Mouse (Mus musculus): ENCODE results near the gene N4bp3. TPM values are rescaled to one million over a fixed set of nuclear protein-coding genes. Genes with fewer than 3 reads are reported as not detected.

The N4bp3 gene
- polyA plus RNA-seq, 1 experiment, result 16.3 TPM

DNA sequence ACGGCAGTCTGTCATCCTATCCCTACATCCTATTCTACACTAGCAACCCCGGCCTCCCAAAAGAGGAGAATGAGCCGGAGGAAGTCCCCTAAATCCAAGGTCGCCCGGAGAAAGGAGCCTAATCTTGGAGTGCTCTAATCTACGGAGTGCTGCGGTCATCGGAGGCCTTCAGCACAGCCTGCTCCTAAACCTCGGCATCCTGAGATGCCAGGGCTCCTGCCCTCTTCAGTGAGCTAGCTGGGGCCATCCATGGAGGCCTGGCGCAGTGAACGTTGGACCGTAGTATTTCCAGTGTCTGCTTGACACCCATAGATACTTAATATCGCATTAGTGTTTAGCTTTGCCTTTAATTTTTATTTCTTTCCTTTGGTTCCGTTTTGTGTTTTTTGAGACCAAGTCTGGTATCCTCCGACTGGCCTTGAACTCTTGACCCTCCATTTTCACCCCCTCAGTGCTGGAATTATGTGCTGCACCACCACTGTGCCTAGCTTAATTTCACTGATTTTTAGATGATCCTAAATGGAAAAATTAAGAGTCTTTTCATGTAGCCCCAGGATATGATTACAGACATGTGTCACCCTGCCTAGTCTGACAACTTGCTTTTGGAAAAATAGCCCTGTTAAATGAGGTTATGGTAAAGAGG is 43.4 kb downstream of the N4bp3 start:
- Histone ChIP-seq H3K36me3 (ENCODE audit: control insufficient read depth, insufficient read depth) (peaks cover 33% of the 10 kb centered on the region), H3K79me2 (ENCODE audit: control insufficient read depth, insufficient read depth) (peaks cover 42% of the 10 kb centered on the region), H3K4me2 (ENCODE audit: low read depth) (peak overlapping the region; percentile 96), H3K4me3 (peak overlapping the region; percentile 67), H3ac (ENCODE audit: control insufficient read depth, insufficient read length) (peak overlapping the region; percentile 85), H3K27me3 (ENCODE audit: control insufficient read depth, insufficient read depth, insufficient read length) (no peaks in the 10 kb centered on the region)
- TF ChIP-seq TCF12 (IDR thresholded peaks at IDR 0.05; ENCODE audit: insufficient read depth, poor library complexity, severe bottlenecking) (no peak), TCF3 (IDR thresholded peaks at IDR 0.05; ENCODE audit: insufficient read length, low read depth) (no peak), CEBPB (IDR thresholded peaks at IDR 0.05; ENCODE audit: insufficient read depth, poor library complexity, severe bottlenecking) (no peak), REST (IDR thresholded peaks at IDR 0.05; ENCODE audit: insufficient read depth, insufficient read length) (no peak), MYOD1 (IDR thresholded peaks at IDR 0.05; ENCODE audit: control insufficient read depth in 1 of 3, insufficient read length in 2 of 3, low read depth in 2 of 3) (no peak), MYOG (IDR thresholded peaks at IDR 0.05; ENCODE audit: control insufficient read depth in 1 of 3, insufficient read depth in 1 of 3, insufficient read length in 2 of 3, low read depth in 2 of 3) (no peak), USF1 (IDR thresholded peaks at IDR 0.05; ENCODE audit: low read depth) (no peak), MAX (IDR thresholded peaks at IDR 0.05; ENCODE audit: low read depth) (no peak), POLR2AphosphoS2 (IDR thresholded peaks at IDR 0.05; ENCODE audit: insufficient read length, low read depth) (no peak), POLR2A (IDR thresholded peaks at IDR 0.05; ENCODE audit: insufficient read length, low read depth) (no peak), SRF (IDR thresholded peaks at IDR 0.05; ENCODE audit: control insufficient read depth, insufficient read length, low read depth) (no peak), E2F4 (IDR thresholded peaks at IDR 0.05; ENCODE audit: insufficient read depth) (no peak)

DNA sequence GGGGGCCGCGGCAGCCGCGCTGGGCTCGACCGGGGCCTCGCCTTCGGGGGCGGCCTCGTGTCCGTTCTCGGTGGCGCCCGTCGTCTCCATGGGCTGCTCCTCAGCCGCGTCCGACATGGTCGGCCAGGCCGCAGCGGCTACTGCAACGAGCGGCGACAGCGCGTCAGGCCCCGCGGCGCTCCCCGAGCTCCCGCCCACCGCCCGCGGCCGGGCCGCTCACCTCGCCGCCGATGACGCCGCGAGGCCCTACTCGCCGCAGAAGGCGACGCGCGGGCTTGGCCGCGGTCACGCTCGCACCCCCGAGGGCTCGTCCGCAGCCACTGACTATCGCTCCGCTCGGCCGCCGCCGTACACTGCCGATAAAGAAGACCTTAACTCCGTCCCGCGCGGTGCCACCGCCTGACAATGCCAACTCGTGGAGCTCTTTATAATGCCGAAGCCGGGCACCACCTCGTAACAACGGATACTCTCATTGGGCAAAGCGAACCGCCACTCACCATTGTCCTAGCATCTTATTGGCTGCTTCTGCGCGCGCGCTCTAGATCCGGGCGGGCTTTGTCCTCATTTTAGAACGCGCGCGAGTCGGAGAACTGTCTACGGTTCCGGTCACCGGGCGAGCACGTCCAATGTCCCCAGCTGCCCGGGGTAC is 44.1 kb downstream of the N4bp3 start, which contains the start of gene Hnrnpab:
Gene Hnrnpab, minus strand, starts transcription at position 401 of the 649 bp plus-strand sequence.
- no peaks in the 10 kb centered on the region for H3K27me3 ChIP-seq (ENCODE audit: control insufficient read depth, insufficient read depth, insufficient read length)
- H3K4me3 ChIP-seq, result peak within 1 kb of the TSS; percentile 67
- peak within 1 kb of the TSS; percentile 85 for H3ac ChIP-seq (ENCODE audit: control insufficient read depth, insufficient read length)
- TF ChIP-seq SRF (IDR thresholded peaks at IDR 0.05; ENCODE audit: control insufficient read depth, insufficient read length, low read depth) (no peak), MYOD1 (IDR thresholded peaks at IDR 0.05; ENCODE audit: control insufficient read depth in 1 of 3, insufficient read length in 2 of 3, low read depth in 2 of 3) (peak in 1 of 3 experiments; percentile 34), E2F4 (IDR thresholded peaks at IDR 0.05; ENCODE audit: insufficient read depth) (peak; percentile 82), MYOG (IDR thresholded peaks at IDR 0.05; ENCODE audit: control insufficient read depth in 1 of 3, insufficient read depth in 1 of 3, insufficient read length in 2 of 3, low read depth in 2 of 3) (no peak), REST (IDR thresholded peaks at IDR 0.05; ENCODE audit: insufficient read depth, insufficient read length) (peak; percentile 10), TCF3 (IDR thresholded peaks at IDR 0.05; ENCODE audit: insufficient read length, low read depth) (no peak), POLR2AphosphoS2 (IDR thresholded peaks at IDR 0.05; ENCODE audit: insufficient read length, low read depth) (peak; percentile 94), POLR2A (IDR thresholded peaks at IDR 0.05; ENCODE audit: insufficient read length, low read depth) (peak; percentile 99)
- H3K4me2 ChIP-seq (ENCODE audit: low read depth), result peak within 1 kb of the TSS; percentile 96
- peaks cover 39% of the 10 kb centered on the region for H3K36me3 ChIP-seq (ENCODE audit: control insufficient read depth, insufficient read depth)
- peaks cover 48% of the 10 kb centered on the region for H3K79me2 ChIP-seq (ENCODE audit: control insufficient read depth, insufficient read depth)

DNA sequence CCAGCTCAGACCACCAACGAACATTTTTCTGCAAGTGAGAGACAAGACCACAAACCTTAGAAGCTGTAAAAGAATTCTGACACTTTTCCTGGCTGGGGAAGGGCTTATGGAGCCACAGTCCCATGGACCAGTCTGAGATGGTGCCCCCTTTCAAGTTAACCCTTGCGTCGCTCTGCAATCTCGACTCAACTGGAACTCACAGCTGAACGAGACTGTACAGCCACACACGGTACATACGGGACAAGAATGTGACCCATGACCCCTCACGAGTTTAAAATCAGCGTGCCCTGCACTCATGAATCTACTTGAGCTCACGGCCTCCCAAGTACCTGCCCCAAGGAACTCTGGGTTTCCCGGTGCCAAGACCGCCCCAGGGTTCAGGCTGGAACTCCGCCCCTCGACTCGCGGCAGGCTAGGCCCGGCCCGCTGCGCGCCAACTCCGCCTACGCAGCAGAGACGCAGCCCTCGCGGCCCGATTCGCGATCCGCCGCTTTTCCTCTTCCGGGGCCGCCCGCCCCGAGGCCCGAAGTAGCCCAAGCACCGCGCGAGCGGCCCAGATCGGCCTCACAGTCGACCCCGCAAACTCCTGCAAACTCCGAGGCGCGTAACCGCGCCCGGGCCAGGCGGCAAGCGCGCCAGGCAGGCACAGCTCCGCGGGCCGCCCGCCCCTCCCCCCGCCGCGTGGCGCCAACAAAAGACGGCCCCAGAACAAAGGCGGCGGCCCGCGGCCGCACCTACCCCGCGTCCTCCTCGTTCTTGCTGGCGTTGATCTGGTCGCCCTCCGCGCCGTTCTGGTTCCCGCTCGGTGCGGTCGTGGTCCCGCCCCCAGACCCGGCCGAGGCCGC is 44.8 kb downstream of the N4bp3 start:
- TF ChIP-seq MAX (IDR thresholded peaks at IDR 0.05; ENCODE audit: low read depth) (no peak), POLR2AphosphoS2 (IDR thresholded peaks at IDR 0.05; ENCODE audit: insufficient read length, low read depth) (peak; percentile 56), USF1 (IDR thresholded peaks at IDR 0.05; ENCODE audit: low read depth) (no peak), MYOG (IDR thresholded peaks at IDR 0.05; ENCODE audit: control insufficient read depth in 1 of 3, insufficient read depth in 1 of 3, insufficient read length in 2 of 3, low read depth in 2 of 3) (peak in 1 of 3 experiments; percentile 16), CEBPB (IDR thresholded peaks at IDR 0.05; ENCODE audit: insufficient read depth, poor library complexity, severe bottlenecking) (no peak), REST (IDR thresholded peaks at IDR 0.05; ENCODE audit: insufficient read depth, insufficient read length) (no peak), TCF3 (IDR thresholded peaks at IDR 0.05; ENCODE audit: insufficient read length, low read depth) (no peak), TCF12 (IDR thresholded peaks at IDR 0.05; ENCODE audit: insufficient read depth, poor library complexity, severe bottlenecking) (no peak), E2F4 (IDR thresholded peaks at IDR 0.05; ENCODE audit: insufficient read depth) (peak; percentile 42), POLR2A (IDR thresholded peaks at IDR 0.05; ENCODE audit: insufficient read length, low read depth) (peak; percentile 54)
- peaks cover 46% of the 10 kb centered on the region for H3K36me3 ChIP-seq (ENCODE audit: control insufficient read depth, insufficient read depth)
- H3K27me3 ChIP-seq (ENCODE audit: control insufficient read depth, insufficient read depth, insufficient read length), result no peaks in the 10 kb centered on the region

DNA sequence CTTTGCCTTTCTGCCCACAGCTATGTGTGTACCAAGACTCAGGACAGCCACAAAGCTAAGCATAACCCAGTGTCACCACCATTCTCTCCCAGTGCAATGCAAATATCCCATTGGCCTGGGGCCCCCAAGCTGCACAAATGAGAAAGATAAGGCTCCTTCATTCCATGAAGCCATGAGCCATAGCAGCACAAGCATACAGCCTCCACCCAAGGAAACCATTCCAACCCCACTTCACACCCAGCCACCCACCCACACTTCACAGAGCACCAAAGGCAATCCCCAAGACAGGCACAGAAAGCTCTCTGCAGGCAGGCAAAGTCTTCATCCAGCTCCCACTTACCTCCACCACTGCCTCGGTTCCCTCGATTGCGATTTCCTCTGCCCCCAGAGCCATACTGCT is 48.4 kb downstream of the N4bp3 start:
- Histone ChIP-seq H3ac (ENCODE audit: control insufficient read depth, insufficient read length) (no peak overlapping the region), H3K79me2 (ENCODE audit: control insufficient read depth, insufficient read depth) (peaks cover 58% of the 10 kb centered on the region), H3K36me3 (ENCODE audit: control insufficient read depth, insufficient read depth) (peaks cover 78% of the 10 kb centered on the region), H3K27me3 (ENCODE audit: control insufficient read depth, insufficient read depth, insufficient read length) (no peaks in the 10 kb centered on the region), H3K4me2 (ENCODE audit: low read depth) (no peak overlapping the region), H3K4me3 (no peak overlapping the region)
- TF ChIP-seq POLR2A (IDR thresholded peaks at IDR 0.05; ENCODE audit: insufficient read length, low read depth) (peak; percentile 19), POLR2AphosphoS2 (IDR thresholded peaks at IDR 0.05; ENCODE audit: insufficient read length, low read depth) (no peak)

More for the DNA sequence above, 44.8 kb downstream of the N4bp3 start:
- Histone ChIP-seq H3ac (ENCODE audit: control insufficient read depth, insufficient read length) (peak overlapping the region; percentile 85), H3K4me2 (ENCODE audit: low read depth) (peak overlapping the region; percentile 96), H3K4me3 (peak overlapping the region; percentile 67), H3K79me2 (ENCODE audit: control insufficient read depth, insufficient read depth) (peaks cover 53% of the 10 kb centered on the region)

Data from myocyte (in vitro differentiated cells).